9 mouse cellular contexts compared by ENCODE assay signal in the genomic region with DNA sequence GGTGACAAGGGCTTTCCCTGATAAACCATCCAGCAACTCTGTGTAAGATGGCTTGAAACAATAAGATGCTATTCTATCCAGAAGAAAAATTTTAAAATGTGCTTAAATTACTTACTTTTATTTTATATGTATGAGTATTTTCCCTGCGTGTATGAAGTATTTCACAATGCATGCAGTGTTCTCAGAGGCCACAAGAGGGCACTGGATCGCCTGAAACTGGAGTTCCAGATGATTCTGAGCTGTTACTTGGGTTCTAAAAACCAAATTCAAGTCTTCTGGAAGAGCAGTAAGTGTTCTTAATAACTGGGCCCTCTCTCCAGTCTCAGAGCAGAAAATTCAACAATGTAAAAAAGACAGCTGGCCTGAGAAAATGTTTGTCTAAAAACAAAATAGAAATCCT. TPM values are rescaled to one million over a fixed set of nuclear protein-coding genes. Genes with fewer than 3 reads are reported as not detected.
DNase-seq lines count a peak whose midpoint lies in the region; ATAC-seq and TF ChIP-seq lines count a peak whose summit lies in the region.
"Had no signal": no experiment of that assay in that cellular context is flagged by ENCODE, and none has a peak within 500 bp of the region (broad histone marks: within the 10 kb centered on the region; RNA-seq: fewer than 3 reads in every experiment).

No protein-coding gene starts in this region.

- 6% methylated on average over 2 of the region's 2 CpGs for WGBS in forebrain, postnatal 0 days
- WGBS in forebrain, embryonic 13.5 days, result 11% methylated on average over 2 of the region's 2 CpGs
- 11% methylated on average over 2 of the region's 2 CpGs for WGBS in embryonic facial prominence, embryonic 10.5 days
- 20% methylated on average over 2 of the region's 2 CpGs for WGBS in spleen, adult 2 months

- no peak overlapping the region for H3K27ac ChIP-seq in forebrain, postnatal 0 days (ENCODE audit: low read depth, low read length)
- H3K27ac ChIP-seq in forebrain, embryonic 13.5 days, result no peak overlapping the region
- no peak overlapping the region for H3K27ac ChIP-seq in embryonic facial prominence, embryonic 10.5 days (replicated peaks)
- no peak overlapping the region for H3K27ac ChIP-seq in spleen, adult 2 months (ENCODE audit: insufficient read depth, low read length)
- H3K27ac ChIP-seq: limb, embryonic 15.5 days had no signal

- H3K4me2 ChIP-seq in forebrain, postnatal 0 days (ENCODE audit: low read depth), result no peak overlapping the region
- no peak overlapping the region for H3K4me2 ChIP-seq in forebrain, embryonic 13.5 days
- H3K4me2 ChIP-seq: limb, embryonic 15.5 days had no signal

- no peak overlapping the region for H3K4me3 ChIP-seq in forebrain, postnatal 0 days (ENCODE audit: low read depth, low read length)
- H3K4me3 ChIP-seq in forebrain, embryonic 13.5 days, result no peak overlapping the region
- H3K4me3 ChIP-seq in embryonic facial prominence, embryonic 10.5 days, result no peak overlapping the region
- H3K4me3 ChIP-seq in spleen, adult 2 months (ENCODE audit: extremely low read depth, insufficient read depth, insufficient read length), result no peak overlapping the region
- H3K4me3 ChIP-seq: limb, embryonic 15.5 days had no signal

- H3K9ac ChIP-seq in forebrain, postnatal 0 days, result no peak overlapping the region
- no peak overlapping the region for H3K9ac ChIP-seq in forebrain, embryonic 13.5 days
- H3K9ac ChIP-seq: limb, embryonic 15.5 days had no signal

- TF ChIP-seq POLR2A in spleen, adult 2 months (IDR thresholded peaks at IDR 0.05; ENCODE audit: low read depth, low read length), result no peak

- no peak for ATAC-seq in forebrain, postnatal 0 days
- ATAC-seq in forebrain, embryonic 13.5 days, result no peak

- TF ChIP-seq CTCF in forebrain, postnatal 0 days (IDR thresholded peaks at IDR 0.05; ENCODE audit: low read depth), result peak; percentile 81
- peak; percentile 45; the same call in 1 of the 2 replicates for TF ChIP-seq CTCF in spleen, adult 2 months (IDR thresholded peaks at IDR 0.05; ENCODE audit: extremely low read depth, insufficient read depth, insufficient read length, insufficient replicate concordance)

- peaks cover 6% of the 10 kb centered on the region for H3K36me3 ChIP-seq in forebrain, postnatal 0 days (ENCODE audit: insufficient read depth)
- H3K36me3 ChIP-seq in forebrain, embryonic 13.5 days (ENCODE audit: poor library complexity, severe bottlenecking), result peaks cover 12% of the 10 kb centered on the region; the same call in 1 of the 2 replicates
- H3K36me3 ChIP-seq in embryonic facial prominence, embryonic 10.5 days (replicated peaks), result peaks cover 8% of the 10 kb centered on the region
- peaks cover 1% of the 10 kb centered on the region; the same call in 1 of the 2 replicates for H3K36me3 ChIP-seq in spleen, adult 2 months (ENCODE audit: control insufficient read depth, insufficient read depth, low read length)

- no peaks in the 10 kb centered on the region for H3K4me1 ChIP-seq in forebrain, postnatal 0 days (ENCODE audit: insufficient read depth)
- no peaks in the 10 kb centered on the region for H3K4me1 ChIP-seq in forebrain, embryonic 13.5 days
- H3K4me1 ChIP-seq in embryonic facial prominence, embryonic 10.5 days, result no peaks in the 10 kb centered on the region
- H3K4me1 ChIP-seq in spleen, adult 2 months (ENCODE audit: control insufficient read depth, insufficient read depth, insufficient read length), result no peaks in the 10 kb centered on the region
- H3K4me1 ChIP-seq: limb, embryonic 15.5 days had no signal

- no peaks in the 10 kb centered on the region for H3K9me3 ChIP-seq in forebrain, postnatal 0 days (ENCODE audit: low read length)
- no peaks in the 10 kb centered on the region for H3K9me3 ChIP-seq in forebrain, embryonic 13.5 days (replicated peaks)
- no peaks in the 10 kb centered on the region for H3K9me3 ChIP-seq in embryonic facial prominence, embryonic 10.5 days
- H3K9me3 ChIP-seq: limb, embryonic 15.5 days had no signal

- no peaks in the 10 kb centered on the region for H3K27me3 ChIP-seq in forebrain, postnatal 0 days (ENCODE audit: insufficient read depth, low read length)
- H3K27me3 ChIP-seq in forebrain, embryonic 13.5 days, result no peaks in the 10 kb centered on the region
- H3K27me3 ChIP-seq in embryonic facial prominence, embryonic 10.5 days (replicated peaks; ENCODE audit: low read depth, poor library complexity, severe bottlenecking), result no peaks in the 10 kb centered on the region
- no peaks in the 10 kb centered on the region for H3K27me3 ChIP-seq in spleen, adult 2 months (ENCODE audit: control insufficient read depth, insufficient read depth, low read length)
- H3K27me3 ChIP-seq: limb, embryonic 15.5 days had no signal

- peak; percentile 82 for DNase-seq in forebrain, postnatal 0 days
- DNase-seq in A20 (ENCODE audit: low read depth, low spot score), result peak; percentile 42
- DNase-seq in adrenal gland, postnatal 10 days, result peak; percentile 74
- peak; percentile 40 for DNase-seq in embryonic facial prominence, embryonic 10.5 days (ENCODE audit: low spot score)
- peak; percentile 77 to 78 for DNase-seq in kidney, postnatal 4 days
- DNase-seq in lung, postnatal 10 days, result peak; percentile 74
- peak; percentile 18 to 53 for DNase-seq in spleen, adult 2 months (ENCODE audit: low read depth in 1 of 2, low spot score in 2 of 2)

RNA-seq across cellular contexts. Expression of a gene that starts 26.4 kb away (rescaled TPM):
- 23.6 and 29.0 TPM in 2 replicates for total RNA-seq in forebrain, postnatal 0 days (2014; rRNA removed)
- 18.7 and 20.3 TPM in 2 replicates for polyA plus RNA-seq in forebrain, postnatal 0 days (2015; fragmentation: Nextera tagmentation; extraction: Ambion mirVana)
- 25.6 and 26.6 TPM in 2 replicates for polyA plus RNA-seq in forebrain, embryonic 13.5 days (2015; fragmentation: Nextera tagmentation; extraction: Ambion mirVana)
- total RNA-seq in adrenal gland, postnatal 10 days (2021), result 10 to 100 TPM in 1 of 2 experiments, 1 to 10 TPM in 1; 7.3 to 13.8 TPM
- polyA plus RNA-seq in embryonic facial prominence, embryonic 10.5 days (2016; fragmentation: Nextera tagmentation; extraction: Ambion mirVana), result 27.4 and 27.8 TPM in 2 replicates
- polyA plus RNA-seq in spleen, adult 2 months (2012; rRNA removed), result 2.1 and 2.7 TPM in 2 replicates

RNA-seq across cellular contexts. Expression of a gene that starts 30.7 kb away (rescaled TPM):
- total RNA-seq in forebrain, postnatal 0 days (2014; rRNA removed), result 22.7 and 24.3 TPM in 2 replicates
- polyA plus RNA-seq in forebrain, postnatal 0 days (2015; fragmentation: Nextera tagmentation; extraction: Ambion mirVana), result 23.3 and 29.7 TPM in 2 replicates
- polyA plus RNA-seq in forebrain, embryonic 13.5 days (2015; fragmentation: Nextera tagmentation; extraction: Ambion mirVana), result 27.1 and 28.6 TPM in 2 replicates
- total RNA-seq in adrenal gland, postnatal 10 days (2021), result 10 to 100 TPM; 17.2 to 23.5 TPM
- 31.3 and 31.4 TPM in 2 replicates for polyA plus RNA-seq in embryonic facial prominence, embryonic 10.5 days (2016; fragmentation: Nextera tagmentation; extraction: Ambion mirVana)
- polyA plus RNA-seq in spleen, adult 2 months (2012; rRNA removed), result 4.8 and 9.2 TPM in 2 replicates

RNA-seq across cellular contexts. Expression of a gene that starts 51.8 kb away (rescaled TPM):
- total RNA-seq in forebrain, postnatal 0 days (2014; rRNA removed), result 29.9 and 31.5 TPM in 2 replicates
- 35.9 and 48.4 TPM in 2 replicates for polyA plus RNA-seq in forebrain, postnatal 0 days (2015; fragmentation: Nextera tagmentation; extraction: Ambion mirVana)
- polyA plus RNA-seq in forebrain, embryonic 13.5 days (2015; fragmentation: Nextera tagmentation; extraction: Ambion mirVana), result 57.5 and 58.5 TPM in 2 replicates
- total RNA-seq in adrenal gland, postnatal 10 days (2021), result 10 to 100 TPM; 22.5 to 24.7 TPM
- polyA plus RNA-seq in embryonic facial prominence, embryonic 10.5 days (2016; fragmentation: Nextera tagmentation; extraction: Ambion mirVana), result 54.0 and 60.2 TPM in 2 replicates
- polyA plus RNA-seq in spleen, adult 2 months (2012; rRNA removed), result 2.4 and 3.8 TPM in 2 replicates

RNA-seq across cellular contexts. Expression of a gene that starts 51.9 kb away (rescaled TPM):
- total RNA-seq in forebrain, postnatal 0 days (2014; rRNA removed), result 1.8 and 2.3 TPM in 2 replicates
- polyA plus RNA-seq in forebrain, postnatal 0 days (2015; fragmentation: Nextera tagmentation; extraction: Ambion mirVana), result 2.4 and 3.0 TPM in 2 replicates
- 2.2 and 2.3 TPM in 2 replicates for polyA plus RNA-seq in forebrain, embryonic 13.5 days (2015; fragmentation: Nextera tagmentation; extraction: Ambion mirVana)
- total RNA-seq in adrenal gland, postnatal 10 days (2021), result under 1 TPM; 0.51 to 0.73 TPM
- polyA plus RNA-seq in embryonic facial prominence, embryonic 10.5 days (2016; fragmentation: Nextera tagmentation; extraction: Ambion mirVana), result 0.70 and 0.96 TPM in 2 replicates
- polyA plus RNA-seq in spleen, adult 2 months (2012; rRNA removed), result 0.12 TPM in 2 replicates
